Mouse (Mus musculus) ES-E14 (cell line): ENCODE data around the gene Tnfsf9. TPM values are rescaled to one million over a fixed set of nuclear protein-coding genes. Genes with fewer than 3 reads are reported as not detected.
A peak's percentile ranks its signal among the peaks of the same experiment; 100 is the strongest.

Source experiments
- DNase-seq: peaks from one replicate; pipeline ENCODE4 v3.0.0-alpha.2; 2013; ENCODE audit warnings: low read depth, low spot score
- H3K27ac ChIP-seq: 2 replicates; pipeline ENCODE4 v1.5.1; 2012; ENCODE audit warnings: low read depth, mild to moderate bottlenecking, low read length, moderate library complexity, mixed read lengths; ENCODE audit not compliant: poor library complexity, insufficient read depth, severe bottlenecking
- H3K36me3 ChIP-seq: 2 replicates; pipeline ENCODE4 v1.6.1; 2012; ENCODE audit warnings: mild to moderate bottlenecking, low read length, moderate library complexity, mixed read lengths; ENCODE audit not compliant: control insufficient read depth, poor library complexity, insufficient read depth, severe bottlenecking
- H3K4me1 ChIP-seq, 2 experiments: fragments of 150-350 bp in 1 of 2; sonication (generic) in 1 of 2; 2 replicates each; pipeline ENCODE4 v1.6.1; 2012; ENCODE audit warnings: low read length in 2 of 2, mild to moderate bottlenecking in 1 of 2, mixed read lengths in 1 of 2; ENCODE audit not compliant: control insufficient read depth in 2 of 2, insufficient read depth in 2 of 2, poor library complexity in 1 of 2
- H3K4me3 ChIP-seq, 2 experiments: fragments of 150-350 bp in 1 of 2; sonication (generic) in 1 of 2; 2 replicates each; pipeline ENCODE4 v1.5.1; 2012; ENCODE audit warnings: low read length in 2 of 2, low read depth in 1 of 2, mild to moderate bottlenecking in 1 of 2, mixed read lengths in 1 of 2; ENCODE audit not compliant: insufficient read depth in 1 of 2, poor library complexity in 1 of 2, severe bottlenecking in 1 of 2
- H3K9ac ChIP-seq: 2 replicates; pipeline ENCODE4 v1.6.1; 2012; ENCODE audit warnings: low read depth, mild to moderate bottlenecking, low read length, mixed read lengths; ENCODE audit not compliant: poor library complexity, insufficient read depth, severe bottlenecking
- H3K9me3 ChIP-seq: fragments of 150-350 bp; sonication (generic); 2 replicates; pipeline ENCODE4 v1.6.1; 2012; ENCODE audit warnings: low read depth, mild to moderate bottlenecking, low read length; ENCODE audit not compliant: control insufficient read depth, insufficient read depth
- CHD2 ChIP-seq: IDR thresholded peaks from 2 replicates; pipeline ENCODE4 v1.6.1; 2014; ENCODE audit warnings: mild to moderate bottlenecking, low read depth, low read length, inconsistent platforms
- HCFC1 ChIP-seq: IDR thresholded peaks from 2 replicates; pipeline ENCODE4 v1.6.1; 2012; ENCODE audit warnings: low read length, inconsistent platforms, borderline replicate concordance; ENCODE audit not compliant: insufficient read depth
- MAFK ChIP-seq: IDR thresholded peaks from 2 replicates; pipeline ENCODE4 v1.6.1; 2014; ENCODE audit warnings: mild to moderate bottlenecking, low read depth, low read length, inconsistent platforms; ENCODE audit not compliant: insufficient read depth
- ZC3H11A ChIP-seq: IDR thresholded peaks from 2 replicates; pipeline ENCODE4 v1.6.1; 2012; ENCODE audit warnings: low read depth, mild to moderate bottlenecking, inconsistent platforms, low read length, borderline replicate concordance
- ZNF384 ChIP-seq: IDR thresholded peaks from 2 replicates; pipeline ENCODE4 v1.6.1; 2012; ENCODE audit warnings: low read depth, low read length, inconsistent platforms
- in situ Hi-C, 2 experiments: fragments of 600-800 bp; cut with MboI; formaldehyde crosslinking; loops; one replicate each; pipeline ENCODE4 v1.15.1; 2025; ENCODE audit warnings: low sequenced_read_pairs in 2 of 2, inconsistent platforms in 1 of 2; ENCODE audit not compliant: unreplicated experiment in 2 of 2
- total RNA-seq: library from RNA; depleted of rRNA; stranded (reverse); fragments of 300-350 nt; gene quantifications from 2 replicates; pipeline ENCODE4 v1.2.3, GENCODE M21; 2012

The Tnfsf9 gene
- total RNA-seq, 1 experiment: 10.6 TPM

DNA sequence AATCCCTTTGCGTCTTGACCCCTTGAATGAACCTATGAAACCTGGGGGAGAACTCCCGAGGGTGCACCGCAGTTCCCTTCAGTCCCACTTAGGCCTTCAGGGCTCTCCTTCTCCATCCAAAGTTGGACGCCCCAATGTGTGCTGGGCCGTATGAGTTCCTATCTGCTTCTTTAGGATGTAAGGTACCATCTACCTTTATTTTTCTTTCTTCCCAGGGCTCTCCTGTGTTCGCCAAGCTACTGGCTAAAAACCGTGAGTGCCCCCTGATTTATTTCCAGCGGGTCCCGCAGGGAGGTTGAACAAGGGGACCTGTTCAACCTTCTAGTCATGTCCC is 877 bp downstream of the Tnfsf9 start:
- peaks cover 0 to 9% of the 10 kb centered on the region in 2 experiments; a peak in 1 of 4 replicates for H3K4me1 ChIP-seq
- H3K27ac ChIP-seq: no peak overlapping the region
- in situ Hi-C loops: no loop called here
- H3K9ac ChIP-seq: no peak overlapping the region
- H3K9me3 ChIP-seq: no peaks in the 10 kb centered on the region
- TF ChIP-seq CHD2 (no peak), MAFK (no peak), ZC3H11A (no peak), HCFC1 (no peak), ZNF384 (no peak)
- H3K4me3 ChIP-seq: peak overlapping the region; percentile 77 to 86; a peak in 3 of 4 replicates
- H3K36me3 ChIP-seq: peaks cover 3% of the 10 kb centered on the region; the same call in 1 of the 2 replicates
- no peak for DNase-seq

- Histone ChIP-seq H3K36me3 (peaks cover 3% of the 10 kb centered on the region; the same call in 1 of the 2 replicates), H3K4me3 (no peak overlapping the region), H3K9ac (no peak overlapping the region), H3K27ac (no peak overlapping the region), H3K9me3 (no peaks in the 10 kb centered on the region), H3K4me1 (peaks cover 0 to 9% of the 10 kb centered on the region in 2 experiments; a peak in 1 of 4 replicates)
- in situ Hi-C loops: no loop called here
- TF ChIP-seq MAFK: no peak
- no peak for TF ChIP-seq HCFC1
- TF ChIP-seq ZC3H11A: no peak
- TF ChIP-seq CHD2: no peak
- no peak for TF ChIP-seq ZNF384
- no peak for DNase-seq
Observed at GRCm38 (mm10) chr17:57107064-57107463, 1.9 kb downstream of the Tnfsf9 start.

GRCm38 (mm10) chr17:57108040-57108665 is 3.0 kb downstream of the Tnfsf9 start:
- Histone ChIP-seq H3K36me3 (peaks cover 3% of the 10 kb centered on the region; the same call in 1 of the 2 replicates), H3K9me3 (no peaks in the 10 kb centered on the region), H3K9ac (no peak overlapping the region), H3K27ac (no peak overlapping the region), H3K4me1 (peaks cover 0 to 9% of the 10 kb centered on the region in 2 experiments; a peak in 1 of 4 replicates), H3K4me3 (no peak overlapping the region)
- DNase-seq: no peak
- TF ChIP-seq CHD2 (no peak), ZNF384 (no peak), MAFK (no peak), ZC3H11A (no peak)
- in situ Hi-C loops: no loop called here

DNA sequence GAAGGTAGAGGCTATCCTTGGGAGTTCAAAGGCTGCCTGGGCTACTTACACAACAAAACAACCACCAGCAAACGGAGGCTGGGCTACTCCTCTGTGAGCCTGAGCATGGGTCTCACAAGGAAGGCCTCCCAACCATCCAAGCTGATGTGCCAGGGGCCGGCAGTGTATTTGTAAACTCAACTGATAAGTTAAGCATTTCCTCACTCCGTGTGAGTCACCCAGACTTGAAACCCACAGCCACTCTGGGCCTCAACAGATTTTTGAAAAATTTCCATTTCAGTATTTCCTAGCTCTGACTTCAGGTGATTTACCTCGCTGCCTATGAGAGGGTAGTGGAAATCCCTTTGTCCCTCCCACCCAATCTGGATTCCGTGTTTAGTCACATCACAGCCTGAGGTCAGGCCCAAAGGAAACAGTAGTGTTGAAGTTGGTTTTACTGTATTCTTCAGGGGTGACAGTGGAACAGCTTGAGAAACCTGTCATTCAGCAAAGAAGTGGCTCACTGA is 3.6 kb downstream of the Tnfsf9 start:
- Histone ChIP-seq H3K9ac (no peak overlapping the region), H3K4me3 (no peak overlapping the region), H3K27ac (no peak overlapping the region), H3K9me3 (no peaks in the 10 kb centered on the region), H3K36me3 (peaks cover 3% of the 10 kb centered on the region; the same call in 1 of the 2 replicates), H3K4me1 (peaks cover 0 to 9% of the 10 kb centered on the region in 2 experiments; a peak in 1 of 4 replicates)
- in situ Hi-C loops: no loop called here
- no peak for DNase-seq
- TF ChIP-seq ZC3H11A (no peak), HCFC1 (no peak), CHD2 (no peak), ZNF384 (no peak), MAFK (no peak)
